Mouse (Mus musculus) stomach, postnatal 0 days (tissue): ENCODE data around the gene Slamf7. TPM values are rescaled to one million over a fixed set of nuclear protein-coding genes. Genes with fewer than 3 reads are reported as not detected.
A peak's percentile ranks its signal among the peaks of the same experiment; 100 is the strongest.

Experiments used
- ATAC-seq: fragments of 200-750 bp; cut with Nextera tagmentation; 2 replicates; pipeline ENCODE4 v1.8.0; 2017; ENCODE audit not compliant: low FRiP score, low TSS enrichment
- DNase-seq: peaks from one replicate; pipeline ENCODE4 v3.0.0-alpha.2; 2016; ENCODE audit warnings: low spot score
- H3K27ac ChIP-seq: fragments of 300-500 bp; sonication (generic); replicated peaks from 2 replicates; pipeline ENCODE4 v1.5.1; 2014; ENCODE audit warnings: mild to moderate bottlenecking, control low read depth
- H3K27me3 ChIP-seq: fragments of 300-500 bp; sonication (generic); 2 replicates; pipeline ENCODE4 v1.6.1; 2014; ENCODE audit warnings: low read length; ENCODE audit not compliant: control insufficient read depth, insufficient read depth
- H3K36me3 ChIP-seq: fragments of 300-500 bp; sonication (generic); 2 replicates; pipeline ENCODE4 v1.6.1; 2014; ENCODE audit warnings: low read length, mixed read lengths; ENCODE audit not compliant: control insufficient read depth, insufficient read depth
- H3K4me1 ChIP-seq: fragments of 300-500 bp; sonication (generic); replicated peaks from 2 replicates; pipeline ENCODE4 v1.6.1; 2014; ENCODE audit warnings: antibody characterized with exemption; ENCODE audit not compliant: control insufficient read depth, insufficient read depth
- H3K4me2 ChIP-seq: fragments of 300-500 bp; sonication (generic); replicated peaks from 2 replicates; pipeline ENCODE4 v1.6.1; 2014; ENCODE audit warnings: low read depth, mild to moderate bottlenecking, control low read depth, moderate library complexity
- H3K4me3 ChIP-seq: fragments of 300-500 bp; sonication (generic); 2 replicates; pipeline ENCODE4 v1.5.1; 2014; ENCODE audit warnings: low read depth, low read length, control low read depth
- H3K9ac ChIP-seq: fragments of 300-500 bp; sonication (generic); 2 replicates; pipeline ENCODE4 v1.6.1; 2014; ENCODE audit warnings: mild to moderate bottlenecking, low read length, control low read depth, mixed read lengths
- H3K9me3 ChIP-seq: fragments of 300-500 bp; sonication (generic); 2 replicates; pipeline ENCODE4 v1.6.1; 2016; ENCODE audit warnings: low read length; ENCODE audit not compliant: control insufficient read depth
- CTCF ChIP-seq: IDR thresholded peaks from 2 replicates; pipeline ENCODE4 v1.5.1; 2016; ENCODE audit warnings: antibody characterized with exemption, low read depth, mild to moderate bottlenecking, moderate library complexity
- EP300 ChIP-seq: optimal IDR thresholded peaks from 2 replicates; pipeline ENCODE3; 2016; ENCODE audit warnings: antibody characterized with exemption
- WGBS: fragments of 180-500 bp; shearing (Covaris S2); extraction: QIAGEN DNeasy Blood & Tissue Kit; methylation state at CpG from one replicate; pipeline ENCODE4 v1.1.7; 2014; 5-methylcytosine and 5-hydroxymethylcytosine counted together
- polyA plus RNA-seq: library from polyadenylated mRNA; unstranded; fragments of >200 nt; fragmentation: Nextera tagmentation; extraction: Ambion mirVana; gene quantifications from 2 replicates; pipeline ENCODE4 v1.2.1, GENCODE M21; 2015

Gene Slamf7
- polyA plus RNA-seq, result 0.05 and 0.38 TPM in 2 replicates

DNA sequence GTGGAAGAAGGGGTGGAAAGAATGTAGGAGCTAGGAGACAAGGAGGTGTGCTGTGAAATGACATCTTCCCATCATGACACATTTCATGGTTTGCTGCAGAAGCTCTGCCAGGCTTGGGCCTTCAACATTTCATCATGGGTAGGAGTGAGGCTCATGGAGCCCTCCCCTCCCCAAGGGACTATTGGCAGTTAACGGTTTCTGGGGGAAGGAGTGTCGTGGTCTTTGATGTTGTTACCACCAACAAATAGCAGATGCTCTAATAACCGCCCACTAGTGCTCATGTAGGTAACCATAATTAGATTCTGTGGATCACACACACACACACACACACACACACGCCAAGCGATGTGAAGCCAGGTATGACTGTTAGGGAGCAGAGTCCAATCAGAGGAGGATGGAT, at the start of gene Slamf7:
Gene Slamf7, minus strand, starts transcription at position 302 of the 400 bp plus-strand sequence.
- Histone ChIP-seq H3K27ac (no peak within 1 kb of the TSS), H3K36me3 (no peaks in the 10 kb centered on the region), H3K4me3 (no peak within 1 kb of the TSS), H3K9me3 (no peaks in the 10 kb centered on the region), H3K4me1 (no peaks in the 10 kb centered on the region), H3K9ac (no peak within 1 kb of the TSS), H3K4me2 (no peak within 1 kb of the TSS), H3K27me3 (no peaks in the 10 kb centered on the region)
- DNase-seq, result no peak
- TF ChIP-seq EP300 (no peak), CTCF (no peak)
- ATAC-seq, result no peak
- WGBS, result 87% methylated on average over 5 of the region's 5 CpGs

DNA sequence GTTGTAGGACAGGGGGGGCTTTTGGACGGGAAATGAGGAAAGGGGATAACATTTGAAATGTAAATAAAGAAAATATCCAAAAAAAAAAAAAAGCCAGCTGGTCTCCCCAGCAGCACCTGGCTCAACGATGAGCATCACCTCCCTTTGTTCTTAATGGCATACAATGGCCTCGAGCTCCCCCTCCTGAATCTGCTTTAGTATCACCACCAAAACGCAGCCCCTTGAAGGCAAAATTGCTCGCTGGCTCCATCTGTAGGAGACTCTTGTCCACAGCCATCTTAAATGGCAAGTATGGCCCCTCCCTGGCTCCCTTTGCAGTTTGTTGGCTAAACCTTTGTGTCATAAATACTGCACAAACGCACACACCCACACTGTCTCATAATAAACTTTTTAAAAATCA, 46.1 kb upstream of the Slamf7 start:
- no peak for DNase-seq
- no peak for ATAC-seq
- WGBS, result 15% methylated on average over 6 of the region's 6 CpGs

DNA sequence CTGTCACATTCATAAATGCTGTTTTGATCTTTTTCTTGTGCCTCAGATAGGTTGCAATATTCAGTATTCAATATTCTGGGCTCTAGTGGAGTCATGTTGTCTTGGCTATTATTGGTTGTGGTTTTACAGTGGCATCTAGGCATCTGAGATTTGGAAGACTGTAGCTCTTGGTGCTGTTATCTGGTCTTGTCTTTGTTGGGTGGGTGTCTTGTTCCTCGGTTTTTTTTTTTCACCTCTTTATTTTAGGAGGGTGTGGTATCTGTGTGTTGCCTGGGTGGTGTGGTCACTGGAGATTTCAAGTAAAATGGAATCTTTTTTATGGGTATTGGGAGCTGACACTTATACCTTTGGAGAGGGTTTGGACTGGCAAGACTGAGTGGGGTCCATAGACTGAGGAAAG, 41.1 kb upstream of the Slamf7 start:
- H3K36me3 ChIP-seq, result no peaks in the 10 kb centered on the region
- no peak overlapping the region for H3K4me2 ChIP-seq
- ATAC-seq (no peak), DNase-seq (no peak)
- H3K4me3 ChIP-seq, result no peak overlapping the region
- H3K27me3 ChIP-seq, result no peaks in the 10 kb centered on the region
- H3K4me1 ChIP-seq, result no peaks in the 10 kb centered on the region
- H3K9me3 ChIP-seq, result no peaks in the 10 kb centered on the region
- no peak overlapping the region for H3K9ac ChIP-seq
- 71% methylated on average over 1 of the region's 1 CpGs for WGBS
- no peak overlapping the region for H3K27ac ChIP-seq
- TF ChIP-seq CTCF (no peak), EP300 (no peak)

More for the DNA sequence above, 46.1 kb upstream of the Slamf7 start:
- no peak overlapping the region for H3K9ac ChIP-seq
- H3K36me3 ChIP-seq, result no peaks in the 10 kb centered on the region
- no peak overlapping the region for H3K4me2 ChIP-seq
- H3K4me1 ChIP-seq, result no peaks in the 10 kb centered on the region
- H3K4me3 ChIP-seq, result no peak overlapping the region
- no peak overlapping the region for H3K27ac ChIP-seq
- no peak for TF ChIP-seq EP300
- TF ChIP-seq CTCF, result peak; percentile 57
- no peaks in the 10 kb centered on the region for H3K27me3 ChIP-seq
- no peaks in the 10 kb centered on the region for H3K9me3 ChIP-seq

DNA sequence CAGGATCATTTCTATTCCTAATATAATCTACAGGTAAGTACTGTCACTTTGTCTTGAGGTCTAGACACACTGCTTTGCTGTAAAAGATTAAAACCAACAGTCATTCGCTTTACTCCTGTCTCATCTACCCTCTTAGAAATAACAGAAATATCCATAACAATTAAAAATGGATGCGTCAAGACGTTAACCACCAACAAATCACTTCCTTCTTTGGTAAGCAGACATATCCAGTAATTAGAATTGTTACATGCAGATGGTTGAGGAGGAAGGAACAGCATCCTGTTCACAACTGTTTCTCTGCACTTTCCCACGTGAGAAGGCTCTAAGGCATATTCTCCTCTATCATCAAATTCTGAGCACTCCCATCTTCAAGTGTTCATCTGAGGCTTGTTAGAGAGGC, 34.5 kb upstream of the Slamf7 start:
- no peak overlapping the region for H3K4me3 ChIP-seq
- no peak for ATAC-seq
- no peak for DNase-seq
- H3K36me3 ChIP-seq, result no peaks in the 10 kb centered on the region
- H3K27ac ChIP-seq, result no peak overlapping the region
- TF ChIP-seq CTCF (no peak), EP300 (no peak)
- no peak overlapping the region for H3K9ac ChIP-seq
- WGBS, result 79% methylated on average over 4 of the region's 4 CpGs
- no peak overlapping the region for H3K4me2 ChIP-seq
- H3K4me1 ChIP-seq, result no peaks in the 10 kb centered on the region
- no peaks in the 10 kb centered on the region for H3K27me3 ChIP-seq
- H3K9me3 ChIP-seq, result no peaks in the 10 kb centered on the region

DNA sequence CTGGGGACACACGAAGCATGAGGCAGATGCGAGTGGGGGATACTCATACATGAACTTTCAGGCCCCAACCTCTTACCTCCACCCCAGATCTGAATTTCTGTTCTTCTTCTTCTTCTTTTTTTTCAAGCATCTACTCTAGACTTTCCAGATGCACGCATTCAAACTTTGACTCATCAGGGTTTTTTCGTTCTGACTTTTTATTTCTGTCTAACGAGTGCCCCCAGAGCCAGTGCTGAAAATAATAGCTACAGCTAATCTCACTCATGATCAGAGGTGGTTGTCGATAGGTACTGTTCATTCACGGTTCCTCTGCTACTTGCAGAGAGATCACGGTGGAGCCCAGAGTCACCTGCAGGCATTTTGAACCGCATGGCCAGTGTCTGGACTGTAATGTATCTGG, 32.1 kb upstream of the Slamf7 start:
- no peak for TF ChIP-seq CTCF
- TF ChIP-seq EP300, result no peak
- DNase-seq (no peak), ATAC-seq (no peak)
- Histone ChIP-seq H3K4me2 (no peak overlapping the region), H3K27ac (no peak overlapping the region), H3K27me3 (no peaks in the 10 kb centered on the region), H3K36me3 (no peaks in the 10 kb centered on the region), H3K4me3 (no peak overlapping the region), H3K9ac (no peak overlapping the region), H3K9me3 (no peaks in the 10 kb centered on the region), H3K4me1 (no peaks in the 10 kb centered on the region)
- 85% methylated on average over 9 of the region's 9 CpGs for WGBS

DNA sequence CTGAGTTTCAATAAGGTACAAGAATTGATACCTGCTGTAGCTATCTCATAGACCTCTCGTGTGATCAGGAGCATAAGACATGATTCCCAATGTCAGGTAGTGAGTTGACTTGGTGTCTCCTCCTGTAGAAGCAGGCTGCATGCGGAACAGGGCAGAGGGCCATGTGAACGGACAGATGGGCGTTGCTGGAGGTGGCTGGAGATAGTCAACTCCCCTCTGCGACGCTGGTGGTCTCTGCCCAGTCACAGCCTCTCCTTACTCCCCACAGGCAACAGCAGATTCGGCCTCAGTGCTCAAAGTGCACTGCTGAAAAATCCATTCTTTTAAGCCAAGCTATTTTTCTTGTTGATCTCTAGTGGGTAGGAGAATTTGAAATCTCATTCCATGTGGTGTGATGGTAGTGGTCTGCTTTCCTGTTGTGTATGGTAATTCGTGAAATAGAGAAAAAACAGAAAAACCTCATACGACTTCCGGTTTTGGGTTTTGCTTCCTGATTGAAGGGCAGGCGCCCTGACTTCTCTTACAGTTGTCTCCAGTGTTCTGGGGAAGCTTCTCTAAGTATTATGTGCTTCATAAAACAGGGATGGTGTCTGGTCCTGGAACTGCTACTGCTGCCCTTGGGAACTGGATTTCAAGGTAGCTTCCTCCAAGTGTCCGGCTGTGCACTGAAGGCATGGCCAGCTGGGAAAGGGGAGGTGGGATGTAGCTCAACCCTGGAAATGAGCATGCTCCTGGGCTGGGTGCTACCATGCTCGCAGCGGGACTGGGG, 28.9 kb upstream of the Slamf7 start, which contains the start of gene Cd48:
Gene Cd48, plus strand, starts transcription at position 479 of the 769 bp plus-strand sequence.
- no peaks in the 10 kb centered on the region for H3K36me3 ChIP-seq
- no peak within 1 kb of the TSS for H3K4me3 ChIP-seq
- H3K4me1 ChIP-seq, result no peaks in the 10 kb centered on the region
- DNase-seq (no peak), ATAC-seq (no peak)
- H3K27ac ChIP-seq, result no peak within 1 kb of the TSS
- WGBS, result 78% methylated on average over 14 of the region's 14 CpGs
- no peaks in the 10 kb centered on the region for H3K27me3 ChIP-seq
- H3K9ac ChIP-seq, result no peak within 1 kb of the TSS
- H3K9me3 ChIP-seq, result no peaks in the 10 kb centered on the region
- H3K4me2 ChIP-seq, result no peak within 1 kb of the TSS
- TF ChIP-seq EP300 (no peak), CTCF (no peak)
